Mouse (Mus musculus): ENCODE data around the gene Yipf1. TPM values are rescaled to one million over a fixed set of nuclear protein-coding genes. Genes with fewer than 3 reads are reported as not detected.

Yipf1 gene
- total and polyA plus RNA-seq, 2 experiments from 2014 or later = 47.6 to 61.5 TPM

GRCm38 (mm10) chr4:107321041-107321440 is 6.9 kb downstream of the Yipf1 start:
- DNase-seq = no peak
- no peaks in the 10 kb centered on the region for H3K27me3 ChIP-seq (ENCODE audit: insufficient read depth, low read length)
- WGBS = 77% methylated on average over 2 of the region's 2 CpGs

DNA sequence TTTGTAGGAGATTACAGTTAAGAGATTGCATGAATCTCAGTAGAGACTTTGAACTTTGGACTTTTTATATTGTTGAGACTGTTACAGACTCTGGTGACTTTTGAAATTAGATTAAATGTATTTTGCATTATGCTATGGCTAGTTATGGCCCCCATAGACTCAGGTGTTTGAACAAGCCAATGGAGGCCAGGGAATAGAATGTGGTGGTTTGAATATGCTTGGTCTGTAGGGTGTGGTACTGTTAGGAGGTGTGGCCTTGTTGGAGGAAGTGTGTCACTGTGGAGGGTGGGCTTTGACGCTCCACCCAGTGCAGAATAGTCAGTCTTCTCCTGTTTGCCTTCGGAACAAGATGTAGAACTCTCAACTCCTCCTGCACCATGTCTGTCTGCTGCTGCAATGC is 8.9 kb downstream of the Yipf1 start:
- no peak for DNase-seq
- TF ChIP-seq CTCF (IDR thresholded peaks at IDR 0.05; ENCODE audit: low read depth) = no peak
- H3K27me3 ChIP-seq (ENCODE audit: insufficient read depth, low read length) = no peaks in the 10 kb centered on the region
- 97% methylated on average over 2 of the region's 2 CpGs for WGBS
- H3K36me3 ChIP-seq (ENCODE audit: insufficient read depth) = peaks cover 53% of the 10 kb centered on the region
- no peak overlapping the region for H3K4me2 ChIP-seq (ENCODE audit: low read depth)
- H3K9me3 ChIP-seq (ENCODE audit: low read length) = no peaks in the 10 kb centered on the region
- no peaks in the 10 kb centered on the region for H3K4me1 ChIP-seq (ENCODE audit: insufficient read depth)
- H3K27ac ChIP-seq (ENCODE audit: low read depth, low read length) = no peak overlapping the region
- ATAC-seq = no peak
- no peak overlapping the region for H3K9ac ChIP-seq
- H3K4me3 ChIP-seq (ENCODE audit: low read depth, low read length) = no peak overlapping the region

More at GRCm38 (mm10) chr4:107321041-107321440, 6.9 kb downstream of the Yipf1 start:
- Histone ChIP-seq H3K4me1 (ENCODE audit: insufficient read depth) (no peaks in the 10 kb centered on the region), H3K27ac (ENCODE audit: low read depth, low read length) (no peak overlapping the region), H3K36me3 (ENCODE audit: insufficient read depth) (peaks cover 60% of the 10 kb centered on the region), H3K4me2 (ENCODE audit: low read depth) (no peak overlapping the region), H3K9me3 (ENCODE audit: low read length) (no peaks in the 10 kb centered on the region), H3K9ac (no peak overlapping the region), H3K4me3 (ENCODE audit: low read depth, low read length) (no peak overlapping the region)
- ATAC-seq = no peak
- no peak for TF ChIP-seq CTCF (IDR thresholded peaks at IDR 0.05; ENCODE audit: low read depth)

GRCm38 (mm10) chr4:107328530-107328929 is 14.4 kb downstream of the Yipf1 start:
- H3K4me1 ChIP-seq (ENCODE audit: insufficient read depth) = no peaks in the 10 kb centered on the region
- H3K27ac ChIP-seq (ENCODE audit: low read depth, low read length) = no peak overlapping the region
- ATAC-seq (no peak), DNase-seq (no peak)
- peaks cover 16% of the 10 kb centered on the region; the same call in 1 of the 2 replicates for H3K36me3 ChIP-seq (ENCODE audit: insufficient read depth)
- no peak overlapping the region for H3K4me2 ChIP-seq (ENCODE audit: low read depth)
- H3K27me3 ChIP-seq (ENCODE audit: insufficient read depth, low read length) = no peaks in the 10 kb centered on the region
- no peak overlapping the region for H3K4me3 ChIP-seq (ENCODE audit: low read depth, low read length)
- 97% methylated on average over 8 of the region's 8 CpGs for WGBS
- H3K9ac ChIP-seq = no peak overlapping the region
- TF ChIP-seq CTCF (IDR thresholded peaks at IDR 0.05; ENCODE audit: low read depth) = no peak
- H3K9me3 ChIP-seq (ENCODE audit: low read length) = no peaks in the 10 kb centered on the region

DNA sequence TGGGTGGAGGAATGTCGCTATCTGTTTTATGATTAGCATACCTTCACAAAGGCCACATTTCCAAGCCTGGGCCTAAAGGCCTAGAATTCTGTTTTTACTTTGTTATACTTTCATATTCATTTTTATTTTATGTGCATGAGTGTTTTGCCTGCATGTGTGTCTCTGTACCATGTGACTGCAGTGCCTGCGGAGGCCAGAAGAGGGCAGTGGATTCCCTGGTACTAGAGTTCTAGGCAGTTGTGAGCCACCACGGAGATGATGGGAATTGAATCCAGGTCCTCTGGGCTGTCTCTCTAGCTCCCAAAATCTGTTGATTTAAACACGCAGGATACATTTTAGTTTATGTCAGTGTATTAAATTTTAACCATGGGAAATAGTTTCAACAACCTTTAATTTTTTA is 19.4 kb downstream of the Yipf1 start:
- no peak for TF ChIP-seq CTCF (IDR thresholded peaks at IDR 0.05; ENCODE audit: low read depth)
- Histone ChIP-seq H3K36me3 (ENCODE audit: insufficient read depth) (peaks cover 14% of the 10 kb centered on the region; the same call in 1 of the 2 replicates), H3K9me3 (ENCODE audit: low read length) (no peaks in the 10 kb centered on the region), H3K27me3 (ENCODE audit: insufficient read depth, low read length) (no peaks in the 10 kb centered on the region), H3K4me3 (ENCODE audit: low read depth, low read length) (no peak overlapping the region), H3K9ac (no peak overlapping the region), H3K4me1 (ENCODE audit: insufficient read depth) (no peaks in the 10 kb centered on the region), H3K4me2 (ENCODE audit: low read depth) (no peak overlapping the region), H3K27ac (ENCODE audit: low read depth, low read length) (no peak overlapping the region)
- ATAC-seq = no peak
- DNase-seq = no peak
- 94% methylated on average over 4 of the region's 4 CpGs for WGBS

- Histone ChIP-seq H3K27ac (ENCODE audit: low read depth, low read length) (no peak overlapping the region), H3K4me3 (ENCODE audit: low read depth, low read length) (no peak overlapping the region), H3K36me3 (ENCODE audit: insufficient read depth) (peaks cover 10% of the 10 kb centered on the region; the same call in 1 of the 2 replicates), H3K4me1 (ENCODE audit: insufficient read depth) (no peaks in the 10 kb centered on the region), H3K9me3 (ENCODE audit: low read length) (no peaks in the 10 kb centered on the region), H3K27me3 (ENCODE audit: insufficient read depth, low read length) (no peaks in the 10 kb centered on the region), H3K4me2 (ENCODE audit: low read depth) (no peak overlapping the region), H3K9ac (no peak overlapping the region)
- ATAC-seq = no peak
- DNase-seq = no peak
- no peak for TF ChIP-seq CTCF (IDR thresholded peaks at IDR 0.05; ENCODE audit: low read depth)
- 72% methylated on average over 8 of the region's 8 CpGs for WGBS
Measured at GRCm38 (mm10) chr4:107336356-107336755, 22.2 kb downstream of the Yipf1 start.

- no peak for DNase-seq
Measured at GRCm38 (mm10) chr4:107337455-107337854, 23.3 kb downstream of the Yipf1 start.

GRCm38 (mm10) chr4:107341354-107341753 is 27.2 kb downstream of the Yipf1 start:
- Histone ChIP-seq H3K9ac (no peak overlapping the region), H3K27me3 (ENCODE audit: insufficient read depth, low read length) (no peaks in the 10 kb centered on the region), H3K4me1 (ENCODE audit: insufficient read depth) (no peaks in the 10 kb centered on the region), H3K27ac (ENCODE audit: low read depth, low read length) (no peak overlapping the region), H3K9me3 (ENCODE audit: low read length) (no peaks in the 10 kb centered on the region), H3K4me2 (ENCODE audit: low read depth) (no peak overlapping the region), H3K4me3 (ENCODE audit: low read depth, low read length) (no peak overlapping the region), H3K36me3 (ENCODE audit: insufficient read depth) (peaks cover 21% of the 10 kb centered on the region)
- no peak for TF ChIP-seq CTCF (IDR thresholded peaks at IDR 0.05; ENCODE audit: low read depth)
- ATAC-seq = no peak
- DNase-seq = no peak
- 19% methylated on average over 5 of the region's 5 CpGs for WGBS

More at GRCm38 (mm10) chr4:107337455-107337854, 23.3 kb downstream of the Yipf1 start:
- H3K4me2 ChIP-seq (ENCODE audit: low read depth) = no peak overlapping the region
- no peaks in the 10 kb centered on the region for H3K4me1 ChIP-seq (ENCODE audit: insufficient read depth)
- no peak overlapping the region for H3K9ac ChIP-seq
- ATAC-seq = no peak
- WGBS = 90% methylated on average over 5 of the region's 5 CpGs
- no peaks in the 10 kb centered on the region for H3K27me3 ChIP-seq (ENCODE audit: insufficient read depth, low read length)
- no peak overlapping the region for H3K27ac ChIP-seq (ENCODE audit: low read depth, low read length)
- no peak for TF ChIP-seq CTCF (IDR thresholded peaks at IDR 0.05; ENCODE audit: low read depth)
- no peak overlapping the region for H3K4me3 ChIP-seq (ENCODE audit: low read depth, low read length)
- H3K9me3 ChIP-seq (ENCODE audit: low read length) = no peaks in the 10 kb centered on the region
- H3K36me3 ChIP-seq (ENCODE audit: insufficient read depth) = peaks cover 12% of the 10 kb centered on the region; the same call in 1 of the 2 replicates
